Mouse (Mus musculus): ENCODE measurements around the gene Lrfn5. TPM values are rescaled to one million over a fixed set of nuclear protein-coding genes. Genes with fewer than 3 reads are reported as not detected.

Lrfn5 gene
- polyA plus RNA-seq, 1 experiment: not detected

DNA sequence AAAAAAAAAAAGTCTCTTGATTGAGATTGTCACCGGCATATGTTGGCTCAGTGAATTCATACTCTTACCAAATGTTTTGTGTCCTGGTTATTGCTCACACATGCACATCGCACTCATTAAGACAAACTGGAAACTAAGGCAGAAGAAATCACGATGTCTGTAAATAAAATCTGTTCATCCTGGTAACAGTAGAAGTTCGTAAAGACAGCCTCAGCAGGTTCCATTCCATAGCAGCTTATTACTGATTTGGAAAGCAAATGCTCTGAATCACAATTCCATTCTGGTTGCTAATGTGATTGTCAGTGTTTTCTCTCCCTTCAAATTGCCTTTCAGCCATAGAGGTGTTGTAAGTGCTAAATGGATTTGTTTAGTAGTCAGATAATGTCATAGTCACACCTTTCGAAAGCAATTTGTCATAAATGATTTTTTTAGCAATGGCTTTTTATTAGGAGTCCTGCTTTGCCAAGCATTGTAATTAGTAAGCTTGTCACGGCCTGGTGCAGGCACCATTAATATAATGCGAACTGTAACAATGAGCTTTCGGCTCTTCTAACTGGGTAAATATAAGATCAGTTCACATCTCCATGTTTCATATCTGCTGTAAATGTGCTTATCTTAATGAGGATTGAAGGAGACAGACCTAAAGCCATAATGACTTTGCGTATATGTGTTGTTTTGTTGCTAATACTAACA, 319.8 kb downstream of the Lrfn5 start:
- no peak for TF ChIP-seq POLR2A (IDR thresholded peaks at IDR 0.05; ENCODE audit: borderline replicate concordance, control insufficient read depth, low read depth, low read length)
- TF ChIP-seq CTCF (IDR thresholded peaks at IDR 0.05; ENCODE audit: control insufficient read depth, insufficient read depth, low read length): no peak
- Histone ChIP-seq H3K4me3 (replicated peaks; ENCODE audit: control insufficient read depth, low read depth, low read length) (no peak overlapping the region), H3K27ac (ENCODE audit: control insufficient read depth, insufficient read depth, low read depth, low read length, poor library complexity) (no peak overlapping the region), H3K4me1 (ENCODE audit: control insufficient read depth, insufficient read depth, low read length) (no peaks in the 10 kb centered on the region)
- 82% methylated on average over 9 of the region's 9 CpGs for WGBS

DNA sequence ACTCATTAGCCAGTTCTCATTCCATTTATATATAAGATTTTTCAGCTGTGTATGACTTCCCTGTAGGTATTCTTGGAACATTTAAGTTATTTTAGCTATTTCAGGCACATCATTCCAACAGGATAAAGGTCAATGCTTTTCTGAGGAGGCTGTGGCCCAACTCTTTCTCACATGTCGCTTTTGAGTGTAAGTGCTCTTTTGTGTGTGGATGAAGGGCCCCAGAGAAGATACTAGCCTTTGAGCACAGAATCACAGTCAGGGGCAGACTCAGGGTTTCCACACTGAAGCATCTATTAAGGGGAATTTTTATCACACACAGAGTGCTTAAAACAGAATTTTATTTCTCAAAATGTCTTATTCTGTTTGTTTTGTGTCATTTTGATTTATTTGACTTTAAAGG, 331.2 kb downstream of the Lrfn5 start:
- Histone ChIP-seq H3K4me1 (ENCODE audit: control insufficient read depth, insufficient read depth, low read length) (no peaks in the 10 kb centered on the region), H3K4me3 (replicated peaks; ENCODE audit: control insufficient read depth, low read depth, low read length) (no peak overlapping the region), H3K27ac (ENCODE audit: control insufficient read depth, insufficient read depth, low read depth, low read length, poor library complexity) (no peak overlapping the region)
- 44% methylated on average over 1 of the region's 1 CpGs for WGBS
- TF ChIP-seq POLR2A (IDR thresholded peaks at IDR 0.05; ENCODE audit: borderline replicate concordance, control insufficient read depth, low read depth, low read length): no peak
- TF ChIP-seq CTCF (IDR thresholded peaks at IDR 0.05; ENCODE audit: control insufficient read depth, insufficient read depth, low read length): no peak
